Comparison of ENCODE assay signal across 28 mouse cellular contexts in the genomic region with DNA sequence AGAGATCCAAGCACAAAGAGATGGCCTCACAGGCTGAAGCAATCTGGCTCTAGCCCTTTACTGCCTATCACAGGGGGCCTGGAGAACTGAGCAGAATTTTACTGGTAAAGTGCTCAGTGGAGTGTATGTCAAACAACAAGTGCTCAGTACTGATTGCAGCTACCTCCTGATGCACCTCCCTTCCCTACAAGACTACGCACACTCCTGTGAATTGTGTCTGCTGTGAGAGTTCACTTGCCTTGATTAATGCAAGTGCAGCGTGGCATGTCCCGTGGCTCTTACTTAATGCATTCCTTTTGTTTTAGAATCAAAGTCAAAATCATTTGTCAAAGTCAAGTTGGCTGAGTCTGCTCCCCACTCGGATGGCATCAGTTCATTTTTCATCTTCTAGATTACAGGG.
DNase-seq lines count a peak whose midpoint lies in the region; ATAC-seq lines count a peak whose summit lies in the region.
"Had no signal": no experiment of that assay in that cellular context is flagged by ENCODE, and none has a peak within 500 bp of the region (broad histone marks: within the 10 kb centered on the region; RNA-seq: fewer than 3 reads in every experiment).

No protein-coding gene starts in this region.

- peak; percentile 23 for DNase-seq in embryo, embryonic 10 days (ENCODE audit: low spot score)
- peak; percentile 9 for DNase-seq in embryo, embryonic 10.5 days (ENCODE audit: low spot score)
- DNase-seq in mesoderm, embryonic 11.5 days (ENCODE audit: low read depth, low spot score), result peak; percentile 45
- DNase-seq in adrenal gland, postnatal 25 days, result no peak
- DNase-seq in liver, result no peak
- DNase-seq: adrenal gland, postnatal 36 days; B cell, adult 2 months; cerebellum, adult 2 months; cerebellum, postnatal 14 days; forebrain, postnatal 0 days; gastrocnemius, postnatal 25 days; heart, adult 11 months; kidney, adult 9 months; kidney, postnatal 10 days; lung, postnatal 36 days; right cerebral cortex, adult 18-20 months; spleen, adult 18-20 months; thymus, adult 2 months; thymus, postnatal 4 days had no signal

- WGBS in hindbrain, embryonic 12.5 days, result 45% methylated on average over 4 of the region's 4 CpGs

- H3K27me3 ChIP-seq in hindbrain, embryonic 12.5 days, result no peaks in the 10 kb centered on the region
- H3K27me3 ChIP-seq: forebrain, embryonic 12.5 days; heart, embryonic 15.5 days; liver, embryonic 15.5 days; lung, embryonic 15.5 days; midbrain, embryonic 13.5 days had no signal

- ATAC-seq in hindbrain, embryonic 12.5 days (ENCODE audit: low FRiP score), result peak; percentile 52; the same call in 1 of the 2 replicates
- ATAC-seq: forebrain, postnatal 0 days; intestine, embryonic 16.5 days; midbrain, embryonic 13.5 days had no signal

- no peak overlapping the region for H3K9ac ChIP-seq in hindbrain, embryonic 12.5 days
- H3K9ac ChIP-seq: forebrain, embryonic 12.5 days; forebrain, postnatal 0 days; heart, embryonic 15.5 days; liver, embryonic 15.5 days; lung, embryonic 15.5 days; midbrain, embryonic 13.5 days had no signal

- no peaks in the 10 kb centered on the region for H3K9me3 ChIP-seq in hindbrain, embryonic 12.5 days (replicated peaks)
- H3K9me3 ChIP-seq: forebrain, embryonic 12.5 days; heart, embryonic 10.5 days; heart, embryonic 15.5 days; liver, embryonic 15.5 days; lung, embryonic 15.5 days; midbrain, embryonic 13.5 days had no signal

- H3K36me3 ChIP-seq in hindbrain, embryonic 12.5 days, result no peaks in the 10 kb centered on the region
- H3K36me3 ChIP-seq: forebrain, embryonic 12.5 days; heart, embryonic 10.5 days; heart, embryonic 15.5 days; liver, embryonic 15.5 days; lung, embryonic 15.5 days; midbrain, embryonic 13.5 days had no signal

- no peak overlapping the region for H3K27ac ChIP-seq in hindbrain, embryonic 12.5 days
- H3K27ac ChIP-seq: forebrain, embryonic 12.5 days; heart, embryonic 10.5 days; heart, embryonic 15.5 days; liver, embryonic 15.5 days; lung, embryonic 15.5 days; midbrain, embryonic 13.5 days; stomach, postnatal 0 days had no signal

- H3K4me2 ChIP-seq in hindbrain, embryonic 12.5 days (replicated peaks), result no peak overlapping the region
- H3K4me2 ChIP-seq: forebrain, embryonic 12.5 days; heart, embryonic 15.5 days; liver, embryonic 15.5 days; lung, embryonic 15.5 days; midbrain, embryonic 13.5 days had no signal

- no peak overlapping the region for H3K4me3 ChIP-seq in hindbrain, embryonic 12.5 days
- H3K4me3 ChIP-seq: forebrain, embryonic 12.5 days; heart, embryonic 10.5 days; heart, embryonic 15.5 days; liver, embryonic 15.5 days; lung, embryonic 15.5 days; midbrain, embryonic 13.5 days had no signal

- no peaks in the 10 kb centered on the region; the same call in 1 of the 2 replicates for H3K4me1 ChIP-seq in hindbrain, embryonic 12.5 days
- H3K4me1 ChIP-seq: forebrain, embryonic 12.5 days; heart, embryonic 15.5 days; liver, embryonic 15.5 days; lung, embryonic 15.5 days; midbrain, embryonic 13.5 days had no signal

Comparison
In these comparisons a context has a peak if more than half of its experiments do, and no peak if none do; other contexts are left out.
1. DNase-seq: peak in embryo, embryonic 10 days (single experiment), embryo, embryonic 10.5 days (single experiment) and mesoderm, embryonic 11.5 days (single experiment); none in adrenal gland, postnatal 25 days (single experiment) and liver (single experiment).